Mouse (Mus musculus): Measurements from ENCODE around the gene Enox1. TPM values are rescaled to one million over a fixed set of nuclear protein-coding genes. Genes with fewer than 3 reads are reported as not detected.

Enox1 gene
- polyA plus RNA-seq, 1 experiment from 2014 or later = 0.58 TPM

GRCm38 (mm10) chr14:77385621-77386020, 229.1 kb downstream of the Enox1 start:
- no peaks in the 10 kb centered on the region for H3K4me1 ChIP-seq
- no peaks in the 10 kb centered on the region for H3K9me3 ChIP-seq (replicated peaks)
- no peak overlapping the region for H3K9ac ChIP-seq
- no peak for ATAC-seq
- no peaks in the 10 kb centered on the region for H3K36me3 ChIP-seq
- no peak overlapping the region for H3K4me3 ChIP-seq
- H3K27ac ChIP-seq = no peak overlapping the region
- no peak overlapping the region for H3K4me2 ChIP-seq
- no peaks in the 10 kb centered on the region for H3K27me3 ChIP-seq (replicated peaks)
- WGBS (ENCODE audit: insufficient replicate concordance) = 60% methylated on average over 9 of the region's 9 CpGs

- 70% methylated on average over 2 of the region's 2 CpGs for WGBS (ENCODE audit: insufficient replicate concordance)
- no peaks in the 10 kb centered on the region for H3K9me3 ChIP-seq (replicated peaks)
- ATAC-seq = no peak
- no peak overlapping the region for H3K27ac ChIP-seq
- H3K4me3 ChIP-seq = no peak overlapping the region
- H3K4me1 ChIP-seq = no peaks in the 10 kb centered on the region
- no peak overlapping the region for H3K9ac ChIP-seq
- no peak overlapping the region for H3K4me2 ChIP-seq
- H3K36me3 ChIP-seq = no peaks in the 10 kb centered on the region
- no peaks in the 10 kb centered on the region for H3K27me3 ChIP-seq (replicated peaks)
These were observed 231.3 kb downstream of the Enox1 start for GRCm38 (mm10) chr14:77387877-77388276.

- no peak for ATAC-seq
- Histone ChIP-seq H3K9ac (no peak overlapping the region), H3K27me3 (replicated peaks) (no peaks in the 10 kb centered on the region), H3K4me2 (no peak overlapping the region), H3K9me3 (replicated peaks) (no peaks in the 10 kb centered on the region), H3K27ac (no peak overlapping the region), H3K4me3 (no peak overlapping the region), H3K36me3 (no peaks in the 10 kb centered on the region), H3K4me1 (no peaks in the 10 kb centered on the region)
- WGBS (ENCODE audit: insufficient replicate concordance) = 68% methylated on average over 5 of the region's 5 CpGs
These were observed 232.7 kb downstream of the Enox1 start for GRCm38 (mm10) chr14:77389276-77389675.

GRCm38 (mm10) chr14:77392476-77392875, 235.9 kb downstream of the Enox1 start:
- Histone ChIP-seq H3K36me3 (no peaks in the 10 kb centered on the region), H3K27ac (no peak overlapping the region), H3K9me3 (replicated peaks) (no peaks in the 10 kb centered on the region), H3K4me1 (no peaks in the 10 kb centered on the region), H3K9ac (no peak overlapping the region), H3K4me3 (no peak overlapping the region), H3K4me2 (no peak overlapping the region), H3K27me3 (replicated peaks) (no peaks in the 10 kb centered on the region)
- 67% methylated on average over 1 of the region's 1 CpGs for WGBS (ENCODE audit: insufficient replicate concordance)
- no peak for ATAC-seq

- no peaks in the 10 kb centered on the region for H3K4me1 ChIP-seq
- H3K9ac ChIP-seq = no peak overlapping the region
- H3K9me3 ChIP-seq (replicated peaks) = no peaks in the 10 kb centered on the region
- no peak overlapping the region for H3K27ac ChIP-seq
- no peaks in the 10 kb centered on the region for H3K27me3 ChIP-seq (replicated peaks)
- no peak for ATAC-seq
- H3K4me2 ChIP-seq = no peak overlapping the region
- 60% methylated on average over 5 of the region's 5 CpGs for WGBS (ENCODE audit: insufficient replicate concordance)
- H3K4me3 ChIP-seq = no peak overlapping the region
- no peaks in the 10 kb centered on the region for H3K36me3 ChIP-seq
These were observed 249.9 kb downstream of the Enox1 start for GRCm38 (mm10) chr14:77406241-77407114.

GRCm38 (mm10) chr14:77409271-77409940, 252.8 kb downstream of the Enox1 start:
- Histone ChIP-seq H3K27ac (no peak overlapping the region), H3K4me3 (no peak overlapping the region), H3K4me1 (no peaks in the 10 kb centered on the region), H3K9ac (no peak overlapping the region), H3K36me3 (no peaks in the 10 kb centered on the region), H3K4me2 (no peak overlapping the region), H3K27me3 (replicated peaks) (no peaks in the 10 kb centered on the region), H3K9me3 (replicated peaks) (no peaks in the 10 kb centered on the region)
- WGBS (ENCODE audit: insufficient replicate concordance) = 42% methylated on average over 8 of the region's 8 CpGs
- ATAC-seq = no peak

GRCm38 (mm10) chr14:77410354-77410753, 253.8 kb downstream of the Enox1 start:
- Histone ChIP-seq H3K27me3 (replicated peaks) (no peaks in the 10 kb centered on the region), H3K4me1 (no peaks in the 10 kb centered on the region), H3K9me3 (replicated peaks) (no peaks in the 10 kb centered on the region), H3K4me3 (no peak overlapping the region), H3K36me3 (no peaks in the 10 kb centered on the region), H3K27ac (no peak overlapping the region), H3K9ac (no peak overlapping the region), H3K4me2 (no peak overlapping the region)
- no peak for ATAC-seq
- 76% methylated on average over 9 of the region's 9 CpGs for WGBS (ENCODE audit: insufficient replicate concordance)

GRCm38 (mm10) chr14:77413106-77413505, 256.5 kb downstream of the Enox1 start:
- H3K27me3 ChIP-seq (replicated peaks) = no peaks in the 10 kb centered on the region
- no peak for ATAC-seq
- WGBS (ENCODE audit: insufficient replicate concordance) = 63% methylated on average over 5 of the region's 5 CpGs
- no peak overlapping the region for H3K9ac ChIP-seq
- no peaks in the 10 kb centered on the region for H3K9me3 ChIP-seq (replicated peaks)
- H3K4me3 ChIP-seq = no peak overlapping the region
- H3K27ac ChIP-seq = no peak overlapping the region
- H3K4me2 ChIP-seq = no peak overlapping the region
- H3K36me3 ChIP-seq = no peaks in the 10 kb centered on the region
- H3K4me1 ChIP-seq = no peaks in the 10 kb centered on the region

GRCm38 (mm10) chr14:77416358-77416757, 259.8 kb downstream of the Enox1 start:
- Histone ChIP-seq H3K4me3 (no peak overlapping the region), H3K4me1 (no peaks in the 10 kb centered on the region), H3K27ac (no peak overlapping the region), H3K9ac (no peak overlapping the region), H3K4me2 (no peak overlapping the region), H3K36me3 (no peaks in the 10 kb centered on the region), H3K9me3 (replicated peaks) (no peaks in the 10 kb centered on the region), H3K27me3 (replicated peaks) (no peaks in the 10 kb centered on the region)
- WGBS (ENCODE audit: insufficient replicate concordance) = 28% methylated on average over 2 of the region's 2 CpGs
- ATAC-seq = no peak

- ATAC-seq = no peak
These were observed 264.5 kb downstream of the Enox1 start for GRCm38 (mm10) chr14:77421031-77421430.

GRCm38 (mm10) chr14:77423194-77423593, 266.6 kb downstream of the Enox1 start:
- Histone ChIP-seq H3K36me3 (no peaks in the 10 kb centered on the region), H3K4me1 (no peaks in the 10 kb centered on the region), H3K4me3 (no peak overlapping the region), H3K9me3 (replicated peaks) (no peaks in the 10 kb centered on the region), H3K9ac (no peak overlapping the region), H3K27ac (no peak overlapping the region), H3K4me2 (no peak overlapping the region), H3K27me3 (replicated peaks) (no peaks in the 10 kb centered on the region)
- ATAC-seq = no peak
- 61% methylated on average over 9 of the region's 9 CpGs for WGBS (ENCODE audit: insufficient replicate concordance)

More at GRCm38 (mm10) chr14:77421031-77421430, 264.5 kb downstream of the Enox1 start:
- Histone ChIP-seq H3K4me1 (no peaks in the 10 kb centered on the region), H3K27ac (no peak overlapping the region), H3K9ac (no peak overlapping the region), H3K9me3 (replicated peaks) (no peaks in the 10 kb centered on the region), H3K27me3 (replicated peaks) (no peaks in the 10 kb centered on the region), H3K36me3 (no peaks in the 10 kb centered on the region), H3K4me3 (no peak overlapping the region), H3K4me2 (no peak overlapping the region)
- WGBS (ENCODE audit: insufficient replicate concordance) = 65% methylated on average over 6 of the region's 6 CpGs

- no peaks in the 10 kb centered on the region for H3K27me3 ChIP-seq (replicated peaks)
- no peak for ATAC-seq
- H3K4me3 ChIP-seq = no peak overlapping the region
- H3K9ac ChIP-seq = no peak overlapping the region
- 68% methylated on average over 5 of the region's 5 CpGs for WGBS (ENCODE audit: insufficient replicate concordance)
- no peaks in the 10 kb centered on the region for H3K36me3 ChIP-seq
- H3K27ac ChIP-seq = no peak overlapping the region
- no peaks in the 10 kb centered on the region for H3K9me3 ChIP-seq (replicated peaks)
- no peak overlapping the region for H3K4me2 ChIP-seq
- no peaks in the 10 kb centered on the region for H3K4me1 ChIP-seq
These were observed 282.9 kb downstream of the Enox1 start for GRCm38 (mm10) chr14:77439426-77439825.

Measured in liver, embryonic 12.5 days (tissue).